Mouse (Mus musculus): ENCODE data around the gene Il12rb1.

DNA sequence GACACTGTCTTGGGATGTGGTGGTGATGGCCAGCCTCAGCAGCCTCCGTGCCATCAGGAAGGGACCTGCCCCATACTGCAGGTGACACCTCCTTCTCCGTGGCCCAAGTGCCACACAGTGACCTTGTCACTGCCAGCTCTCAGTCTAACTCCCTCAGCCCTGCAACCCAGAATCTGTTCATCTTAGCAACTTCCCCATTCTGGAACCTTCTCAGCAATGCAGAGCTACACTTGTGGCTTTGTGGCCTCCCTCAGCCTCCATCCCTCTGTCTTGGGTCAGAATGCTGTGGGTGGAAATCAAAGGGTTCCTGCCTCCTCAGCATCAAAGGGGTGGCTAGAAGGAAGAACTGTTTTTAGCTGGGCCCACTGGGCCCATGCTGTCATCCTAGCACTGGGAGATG, 45.6 kb downstream of the Il12rb1 start:
- TF ChIP-seq CTCF (conservative IDR thresholded peaks at IDR 0.05; ENCODE audit: low read length) (no peak), POU5F1 (IDR thresholded peaks at IDR 0.05; ENCODE audit: borderline replicate concordance, low read length) (no peak)

Data from E14TG2a.4 (cell line).